23 mouse cellular contexts compared by ENCODE assay signal in genomic region chr8:46511336-46511735, GRCm38 (mm10). TPM values are rescaled to one million over a fixed set of nuclear protein-coding genes. Genes with fewer than 3 reads are reported as not detected.
A peak's percentile ranks its signal among the peaks of the same experiment; 100 is the strongest.
DNase-seq lines count a peak whose midpoint lies in the region; TF ChIP-seq lines count a peak whose summit lies in the region.
"Had no signal": no experiment of that assay in that cellular context is flagged by ENCODE, and none has a peak within 500 bp of the region (broad histone marks: within the 10 kb centered on the region; RNA-seq: fewer than 3 reads in every experiment).

No protein-coding gene starts in this region.

- DNase-seq in A20 (ENCODE audit: low read depth, low spot score), result peak; percentile 12
- DNase-seq in B cell, adult 2 months, result peak; percentile 35 to 45
- DNase-seq in thymus, adult 2 months, result peak; percentile 15
- peak; percentile 26 to 33 for DNase-seq in thymus, postnatal 36 days
- no peak for DNase-seq in cerebellum, adult 9-11 months
- DNase-seq in layer of hippocampus, adult 2 months (ENCODE audit: low spot score in 2 of 2), result no peak
- DNase-seq: adrenal gland, postnatal 25 days; cerebellum, adult 2 months; cerebellum, postnatal 36 days; gastrocnemius, postnatal 25 days; heart, adult 11 months; kidney, adult 18-20 months; kidney, postnatal 36 days; lung, postnatal 4 days had no signal

- H3K27me3 ChIP-seq in thymus, adult 2 months (ENCODE audit: control insufficient read depth, insufficient read depth, low read length), result no peaks in the 10 kb centered on the region; the same call in 1 of the 2 replicates
- H3K27me3 ChIP-seq: forebrain, embryonic 13.5 days; heart, embryonic 15.5 days; kidney, embryonic 15.5 days; limb, embryonic 12.5 days; megakaryocyte, embryonic 14.5 days; midbrain, embryonic 12.5 days; neural tube, embryonic 13.5 days had no signal

- TF ChIP-seq CTCF in thymus, adult 2 months (IDR thresholded peaks at IDR 0.05; ENCODE audit: borderline replicate concordance, control insufficient read depth, extremely low read depth, insufficient read depth, low read length, poor library complexity), result no peak
- TF ChIP-seq CTCF in layer of hippocampus, adult 2 months (conservative IDR thresholded peaks at IDR 0.05), result no peak

- H3K27ac ChIP-seq in thymus, adult 2 months (ENCODE audit: control insufficient read depth, insufficient read depth, low read length), result peak overlapping the region; percentile 21; the same call in 1 of the 2 replicates
- H3K27ac ChIP-seq in layer of hippocampus, adult 2 months, result no peak overlapping the region
- H3K27ac ChIP-seq: forebrain, embryonic 13.5 days; heart, embryonic 10.5 days; heart, embryonic 15.5 days; kidney, embryonic 15.5 days; limb, embryonic 12.5 days; midbrain, embryonic 12.5 days; neural tube, embryonic 13.5 days had no signal

- TF ChIP-seq POLR2A in thymus, adult 2 months (IDR thresholded peaks at IDR 0.05; ENCODE audit: control insufficient read depth, extremely low read depth, insufficient read depth, low read length, poor library complexity), result no peak

- WGBS in thymus, adult 2 months, result 28% methylated on average over 9 of the region's 9 CpGs

- peaks cover 33% of the 10 kb centered on the region for H3K4me1 ChIP-seq in thymus, adult 2 months (replicated peaks; ENCODE audit: control insufficient read depth, insufficient read depth, low read length)
- H3K4me1 ChIP-seq: forebrain, embryonic 13.5 days; kidney, embryonic 15.5 days; midbrain, embryonic 12.5 days; neural tube, embryonic 13.5 days had no signal

- H3K36me3 ChIP-seq in thymus, adult 2 months (ENCODE audit: control insufficient read depth, insufficient read depth, low read length), result no peaks in the 10 kb centered on the region
- H3K36me3 ChIP-seq: limb, embryonic 12.5 days; midbrain, embryonic 12.5 days had no signal

- no peak overlapping the region for H3K4me3 ChIP-seq in thymus, adult 2 months (ENCODE audit: control insufficient read depth, insufficient read depth, low read length)
- no peak overlapping the region for H3K4me3 ChIP-seq in layer of hippocampus, adult 2 months
- H3K4me3 ChIP-seq: forebrain, embryonic 13.5 days; heart, embryonic 10.5 days; heart, embryonic 15.5 days; kidney, embryonic 15.5 days; limb, embryonic 12.5 days; megakaryocyte, embryonic 14.5 days; midbrain, embryonic 12.5 days; neural tube, embryonic 13.5 days had no signal

RNA-seq across cellular contexts. Expression of gene Cenpu, which starts 40.5 kb away (rescaled TPM):
- 4.6 and 5.1 TPM in 2 replicates for polyA plus RNA-seq in thymus, adult 2 months (2012; rRNA removed)
- total RNA-seq in layer of hippocampus, adult 2 months (2021), result 1 to 10 TPM; 1.2 to 2.3 TPM
- total RNA-seq: gastrocnemius, adult 18-20 months had no signal

RNA-seq across cellular contexts. Expression of gene Acsl1, which starts 40.5 kb away (rescaled TPM):
- polyA plus RNA-seq in thymus, adult 2 months (2012; rRNA removed), result 31.2 TPM in 2 replicates
- total RNA-seq in layer of hippocampus, adult 2 months (2021), result 10 to 100 TPM; 41.8 to 43.5 TPM

Comparison
In these comparisons a context has a peak if more than half of its experiments do, and no peak if none do; other contexts are left out.
1. DNase-seq: peak in A20 (single experiment), B cell, adult 2 months (2 of 2), thymus, adult 2 months (single experiment) and thymus, postnatal 36 days (2 of 2); none in cerebellum, adult 9-11 months (single experiment) and layer of hippocampus, adult 2 months (0 of 2).